Mouse (Mus musculus) hindbrain, embryonic 10.5 days (tissue): ENCODE measurements around the gene Lexm. TPM values are rescaled to one million over a fixed set of nuclear protein-coding genes. Genes with fewer than 3 reads are reported as not detected.
A peak's percentile ranks its signal among the peaks of the same experiment; 100 is the strongest.

Experiments
- DNase-seq: peaks from one replicate; pipeline ENCODE4 v3.0.0-alpha.2; 2017; ENCODE audit warnings: low spot score
- H3K27ac ChIP-seq: fragments of 300-500 bp; sonication (generic); 2 replicates; pipeline ENCODE4 v1.5.1; 2016; ENCODE audit warnings: mild to moderate bottlenecking, moderate library complexity
- H3K27me3 ChIP-seq: fragments of 300-500 bp; sonication (generic); 2 replicates; pipeline ENCODE4 v1.6.1; 2016; ENCODE audit warnings: mild to moderate bottlenecking; ENCODE audit not compliant: poor library complexity, insufficient read depth, severe bottlenecking
- H3K36me3 ChIP-seq: fragments of 300-500 bp; sonication (generic); 2 replicates; pipeline ENCODE4 v1.6.1; 2016; ENCODE audit warnings: mild to moderate bottlenecking, moderate library complexity
- H3K4me1 ChIP-seq: fragments of 300-500 bp; sonication (generic); replicated peaks from 2 replicates; pipeline ENCODE4 v1.6.1; 2016; ENCODE audit warnings: mild to moderate bottlenecking
- H3K4me3 ChIP-seq: fragments of 300-500 bp; sonication (generic); 2 replicates; pipeline ENCODE4 v1.5.1; 2016; ENCODE audit warnings: mild to moderate bottlenecking, moderate library complexity
- H3K9me3 ChIP-seq: fragments of 300-500 bp; sonication (generic); 2 replicates; pipeline ENCODE4 v1.6.1; 2016; ENCODE audit warnings: mild to moderate bottlenecking, moderate library complexity
- WGBS: fragments of 180-500 bp; shearing (Covaris S2); methylation state at CpG from one replicate; pipeline ENCODE4 v1.1.7; 2016; 5-methylcytosine and 5-hydroxymethylcytosine counted together
- polyA plus RNA-seq: library from polyadenylated mRNA; unstranded; fragments of >200 nt; fragmentation: Nextera tagmentation; extraction: Ambion mirVana; gene quantifications from 2 replicates; pipeline ENCODE4 v1.2.1, GENCODE M21; 2016

Lexm gene
- polyA plus RNA-seq, 1 experiment from 2014 or later = 0.25 TPM

- H3K36me3 ChIP-seq = no peaks in the 10 kb centered on the region
- WGBS = 51% methylated on average over 8 of the region's 8 CpGs
- no peaks in the 10 kb centered on the region for H3K9me3 ChIP-seq
- peaks cover 23% of the 10 kb centered on the region for H3K27me3 ChIP-seq
- H3K4me1 ChIP-seq = no peaks in the 10 kb centered on the region
- no peak overlapping the region for H3K27ac ChIP-seq
- DNase-seq = no peak
- no peak overlapping the region for H3K4me3 ChIP-seq
These were observed 26.6 kb upstream of the Lexm start for GRCm38 (mm10) chr4:106643483-106644217.

- H3K36me3 ChIP-seq = no peaks in the 10 kb centered on the region
- H3K27ac ChIP-seq = no peak overlapping the region
- peaks cover 8% of the 10 kb centered on the region for H3K27me3 ChIP-seq
- H3K9me3 ChIP-seq = no peaks in the 10 kb centered on the region
- no peak for DNase-seq
- no peak overlapping the region for H3K4me3 ChIP-seq
- WGBS = 42% methylated on average over 9 of the region's 9 CpGs
- peaks cover 19% of the 10 kb centered on the region for H3K4me1 ChIP-seq
These were observed 17.0 kb upstream of the Lexm start for GRCm38 (mm10) chr4:106634086-106634479.

- Histone ChIP-seq H3K27me3 (peaks cover 8% of the 10 kb centered on the region), H3K9me3 (no peaks in the 10 kb centered on the region), H3K4me1 (peaks cover 19% of the 10 kb centered on the region), H3K27ac (no peak overlapping the region), H3K36me3 (no peaks in the 10 kb centered on the region), H3K4me3 (no peak overlapping the region)
- DNase-seq = no peak
- 41% methylated on average over 8 of the region's 8 CpGs for WGBS
These were observed 16.4 kb upstream of the Lexm start for GRCm38 (mm10) chr4:106633281-106634085.

- 54% methylated on average over 2 of the region's 3 CpGs for WGBS
These were observed 15.3 kb upstream of the Lexm start for GRCm38 (mm10) chr4:106632313-106632712.

DNA sequence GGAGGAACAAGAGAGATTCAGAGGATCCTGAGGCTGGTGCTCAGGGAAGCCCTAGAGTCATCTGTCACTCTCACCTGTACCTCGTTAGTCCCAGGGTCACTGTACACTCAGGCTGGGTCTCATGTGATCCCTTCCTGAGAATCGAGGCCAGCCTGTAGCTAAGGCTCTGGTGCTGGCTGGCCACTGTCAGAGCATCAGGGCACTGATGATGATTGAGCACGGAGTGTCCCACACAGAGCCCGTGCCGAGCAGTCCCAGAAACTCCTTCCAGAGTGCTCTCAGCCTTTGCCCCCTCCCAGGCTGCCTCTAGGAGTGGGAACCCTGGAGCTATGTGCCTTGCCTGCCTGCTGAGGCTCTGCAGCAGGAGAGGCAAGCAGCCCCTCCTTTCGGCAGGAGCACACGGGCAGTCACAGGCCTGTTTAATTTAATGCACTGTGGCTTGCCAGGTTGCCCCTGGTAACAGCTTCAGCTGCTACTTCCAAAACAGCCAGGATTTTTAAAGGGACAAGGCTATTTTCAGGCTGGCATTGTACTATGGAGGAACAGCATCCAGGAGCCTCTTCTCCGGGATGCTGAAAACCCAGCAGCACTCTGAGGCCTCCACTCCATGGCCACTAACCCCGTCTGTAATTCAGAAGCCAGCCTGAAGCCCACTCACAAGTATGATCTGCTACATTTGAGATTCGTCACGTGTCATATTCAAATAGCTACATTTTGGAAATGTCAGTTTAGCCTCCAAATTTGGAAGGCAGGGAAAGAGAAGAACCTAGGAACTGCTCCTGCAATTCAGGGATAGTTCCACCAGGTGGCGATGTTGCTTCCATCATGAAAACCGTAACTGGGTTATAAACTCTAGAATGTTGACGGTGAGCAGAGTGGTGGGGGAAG, 13.5 kb upstream of the Lexm start:
- H3K9me3 ChIP-seq = no peaks in the 10 kb centered on the region
- no peaks in the 10 kb centered on the region for H3K36me3 ChIP-seq
- H3K4me3 ChIP-seq = no peak overlapping the region
- 29% methylated on average over 14 of the region's 14 CpGs for WGBS
- peaks cover 19% of the 10 kb centered on the region for H3K27me3 ChIP-seq
- H3K4me1 ChIP-seq = peaks cover 19% of the 10 kb centered on the region
- peak; percentile 66 for DNase-seq
- H3K27ac ChIP-seq = no peak overlapping the region

More at GRCm38 (mm10) chr4:106632313-106632712, 15.3 kb upstream of the Lexm start:
- H3K4me1 ChIP-seq = peaks cover 19% of the 10 kb centered on the region
- no peak overlapping the region for H3K4me3 ChIP-seq
- H3K9me3 ChIP-seq = no peaks in the 10 kb centered on the region
- H3K27me3 ChIP-seq = peaks cover 13% of the 10 kb centered on the region
- no peak for DNase-seq
- H3K27ac ChIP-seq = no peak overlapping the region
- H3K36me3 ChIP-seq = no peaks in the 10 kb centered on the region

DNA sequence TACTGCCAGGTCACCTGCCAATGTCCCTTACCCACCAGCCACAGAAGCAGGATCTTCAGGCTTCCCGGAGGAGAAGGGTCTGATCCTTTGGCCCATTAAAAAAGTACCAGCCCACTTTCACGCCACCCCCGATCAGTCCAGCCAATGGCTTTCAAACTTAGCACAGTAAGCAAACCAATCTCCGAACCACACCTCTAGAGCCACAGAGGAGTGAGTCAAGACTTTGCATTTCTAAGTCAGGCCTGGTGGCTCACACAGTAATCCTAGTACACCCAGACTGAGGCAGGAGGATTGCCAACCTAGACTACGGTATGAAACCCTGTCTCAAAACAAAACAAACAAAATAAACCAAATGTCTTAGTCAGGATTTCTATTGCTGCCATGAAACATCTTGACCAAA, 12.3 kb upstream of the Lexm start:
- no peak for DNase-seq

GRCm38 (mm10) chr4:106628650-106629360, 11.8 kb upstream of the Lexm start:
- peaks cover 36% of the 10 kb centered on the region for H3K27me3 ChIP-seq
- H3K27ac ChIP-seq = no peak overlapping the region
- 53% methylated on average over 9 of the region's 9 CpGs for WGBS
- H3K9me3 ChIP-seq = no peaks in the 10 kb centered on the region
- no peak overlapping the region for H3K4me3 ChIP-seq
- no peaks in the 10 kb centered on the region for H3K36me3 ChIP-seq
- H3K4me1 ChIP-seq = peaks cover 14% of the 10 kb centered on the region
- no peak for DNase-seq

More for the DNA sequence above, 12.3 kb upstream of the Lexm start:
- H3K36me3 ChIP-seq = no peaks in the 10 kb centered on the region
- WGBS = 83% methylated on average over 5 of the region's 5 CpGs
- H3K27me3 ChIP-seq = peaks cover 31% of the 10 kb centered on the region
- no peaks in the 10 kb centered on the region for H3K9me3 ChIP-seq
- peaks cover 19% of the 10 kb centered on the region for H3K4me1 ChIP-seq
- no peak overlapping the region for H3K4me3 ChIP-seq
- H3K27ac ChIP-seq = no peak overlapping the region

DNA sequence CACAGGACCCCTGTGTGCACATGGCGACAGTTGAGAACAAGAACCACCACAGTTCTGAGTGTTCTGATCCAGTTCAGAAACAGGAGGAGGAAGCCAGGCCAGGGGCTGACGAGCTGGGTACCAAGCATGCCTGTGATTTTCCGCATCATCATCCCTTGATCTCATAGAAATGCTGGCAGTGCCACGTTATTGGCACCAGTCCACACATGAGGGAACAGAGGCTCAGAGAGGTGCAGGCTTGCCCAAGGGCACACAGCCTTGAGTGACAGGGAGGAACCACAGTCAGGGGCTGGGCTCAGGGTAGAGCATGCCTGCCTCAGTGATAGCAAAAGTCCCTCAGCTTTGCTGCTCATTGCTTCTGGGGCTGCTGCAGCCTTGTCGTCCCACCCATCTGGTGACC, 10.8 kb upstream of the Lexm start:
- Histone ChIP-seq H3K27ac (no peak overlapping the region), H3K9me3 (no peaks in the 10 kb centered on the region), H3K36me3 (no peaks in the 10 kb centered on the region), H3K4me1 (peaks cover 8% of the 10 kb centered on the region), H3K27me3 (peaks cover 46% of the 10 kb centered on the region), H3K4me3 (no peak overlapping the region)
- no peak for DNase-seq
- WGBS = 84% methylated on average over 5 of the region's 5 CpGs

- no peaks in the 10 kb centered on the region for H3K9me3 ChIP-seq
- H3K4me3 ChIP-seq = no peak overlapping the region
- peaks cover 11% of the 10 kb centered on the region for H3K4me1 ChIP-seq
- 93% methylated on average over 10 of the region's 10 CpGs for WGBS
- no peak overlapping the region for H3K27ac ChIP-seq
- DNase-seq = no peak
- H3K27me3 ChIP-seq = peaks cover 71% of the 10 kb centered on the region
- H3K36me3 ChIP-seq = no peaks in the 10 kb centered on the region
These were observed 7.2 kb upstream of the Lexm start for GRCm38 (mm10) chr4:106624271-106624670.

- Histone ChIP-seq H3K27me3 (peaks cover 69% of the 10 kb centered on the region), H3K36me3 (no peaks in the 10 kb centered on the region), H3K4me1 (peaks cover 14% of the 10 kb centered on the region), H3K9me3 (no peaks in the 10 kb centered on the region), H3K4me3 (no peak overlapping the region; the same call in 1 of the 2 replicates), H3K27ac (no peak overlapping the region)
- whole genome bisulfite sequencing = 27% methylated on average over 28 of the region's 28 CpGs
- DNase-seq = no peak
These were observed 5.7 kb upstream of the Lexm start for GRCm38 (mm10) chr4:106622712-106623111.

GRCm38 (mm10) chr4:106622030-106622493, 5.0 kb upstream of the Lexm start, which contains the start of gene Ttc22:
Gene Ttc22 (plus strand): TSS chr4:106622432.
- H3K4me3 ChIP-seq = peak within 1 kb of the TSS; percentile 13
- no peaks in the 10 kb centered on the region for H3K36me3 ChIP-seq
- 31% methylated on average over 16 of the region's 16 CpGs for WGBS
- no peak within 1 kb of the TSS for H3K27ac ChIP-seq
- DNase-seq = no peak
- H3K9me3 ChIP-seq = no peaks in the 10 kb centered on the region
- H3K4me1 ChIP-seq = peaks cover 20% of the 10 kb centered on the region
- H3K27me3 ChIP-seq = peaks cover 72% of the 10 kb centered on the region

DNA sequence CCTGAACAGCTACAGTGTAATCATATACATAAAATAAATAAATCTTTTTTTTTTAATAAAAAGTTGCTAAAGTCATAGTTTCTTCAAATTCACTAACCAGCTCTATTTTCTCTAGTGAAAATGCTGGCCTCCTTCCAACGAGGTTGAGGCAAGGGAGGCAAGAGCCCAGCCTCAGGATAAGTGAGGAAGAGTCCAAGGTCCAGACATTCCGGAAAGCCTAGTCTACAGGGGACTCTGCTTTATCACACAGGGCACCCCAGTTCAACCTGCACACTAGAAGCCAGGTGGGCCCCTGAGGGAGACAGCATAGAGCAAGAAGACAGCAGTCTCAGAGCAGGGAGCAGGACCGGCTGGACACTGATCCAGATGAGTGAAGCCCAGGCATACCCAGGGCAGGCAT, 4.4 kb upstream of the Lexm start:
- WGBS = 78% methylated on average over 3 of the region's 3 CpGs

More for the DNA sequence above, 4.4 kb upstream of the Lexm start:
- peaks cover 70% of the 10 kb centered on the region for H3K27me3 ChIP-seq
- H3K36me3 ChIP-seq = no peaks in the 10 kb centered on the region
- no peak overlapping the region for H3K27ac ChIP-seq
- no peak overlapping the region for H3K4me3 ChIP-seq
- H3K9me3 ChIP-seq = no peaks in the 10 kb centered on the region
- peaks cover 25% of the 10 kb centered on the region for H3K4me1 ChIP-seq
- DNase-seq = no peak
